Mouse (Mus musculus): Measurements from ENCODE around the gene Wap. TPM values are rescaled to one million over a fixed set of nuclear protein-coding genes. Genes with fewer than 3 reads are reported as not detected.

The Wap gene
- polyA plus RNA-seq, 1 experiment: not detected

- Histone ChIP-seq H3K27ac (replicated peaks; ENCODE audit: low read depth, low read length) (no peak within 1 kb of the TSS), H3K4me1 (ENCODE audit: control insufficient read depth, insufficient read depth, insufficient read length, low read length) (no peaks in the 10 kb centered on the region; the same call in 1 of the 2 replicates), H3K4me3 (ENCODE audit: insufficient read depth, low read depth, low read length) (peak within 1 kb of the TSS; percentile 33)
Measured at GRCm38 (mm10) chr11:6605491-6606399, 32.7 kb downstream of the Wap start, which contains the start of gene Nacad. Gene Nacad, minus strand, starts transcription at chr11:6606053.

GRCm38 (mm10) chr11:6605021-6605481 is 33.4 kb downstream of the Wap start:
- no peak overlapping the region for H3K27ac ChIP-seq (replicated peaks; ENCODE audit: low read depth, low read length)
- no peaks in the 10 kb centered on the region; the same call in 1 of the 2 replicates for H3K4me1 ChIP-seq (ENCODE audit: control insufficient read depth, insufficient read depth, insufficient read length, low read length)
- H3K4me3 ChIP-seq (ENCODE audit: insufficient read depth, low read depth, low read length): peak overlapping the region; percentile 33

- Histone ChIP-seq H3K4me1 (ENCODE audit: control insufficient read depth, insufficient read depth, insufficient read length, low read length) (no peaks in the 10 kb centered on the region; the same call in 1 of the 2 replicates), H3K4me3 (ENCODE audit: insufficient read depth, low read depth, low read length) (no peak overlapping the region), H3K27ac (replicated peaks; ENCODE audit: low read depth, low read length) (no peak overlapping the region)
Measured at GRCm38 (mm10) chr11:6604604-6604936, 33.9 kb downstream of the Wap start.

- Histone ChIP-seq H3K27ac (replicated peaks; ENCODE audit: low read depth, low read length) (no peak overlapping the region), H3K4me1 (ENCODE audit: control insufficient read depth, insufficient read depth, insufficient read length, low read length) (no peaks in the 10 kb centered on the region; the same call in 1 of the 2 replicates), H3K4me3 (ENCODE audit: insufficient read depth, low read depth, low read length) (no peak overlapping the region; the same call in 1 of the 2 replicates)
Measured at GRCm38 (mm10) chr11:6603887-6604603, 34.4 kb downstream of the Wap start.

- Histone ChIP-seq H3K4me1 (ENCODE audit: control insufficient read depth, insufficient read depth, insufficient read length, low read length) (no peaks in the 10 kb centered on the region; the same call in 1 of the 2 replicates), H3K27ac (replicated peaks; ENCODE audit: low read depth, low read length) (no peak overlapping the region), H3K4me3 (ENCODE audit: insufficient read depth, low read depth, low read length) (no peak overlapping the region)
Measured at GRCm38 (mm10) chr11:6603224-6603623, 35.2 kb downstream of the Wap start.

GRCm38 (mm10) chr11:6602662-6603061 is 35.8 kb downstream of the Wap start:
- Histone ChIP-seq H3K4me1 (ENCODE audit: control insufficient read depth, insufficient read depth, insufficient read length, low read length) (no peaks in the 10 kb centered on the region; the same call in 1 of the 2 replicates), H3K4me3 (ENCODE audit: insufficient read depth, low read depth, low read length) (no peak overlapping the region), H3K27ac (replicated peaks; ENCODE audit: low read depth, low read length) (no peak overlapping the region)

GRCm38 (mm10) chr11:6601649-6602480 is 36.6 kb downstream of the Wap start:
- Histone ChIP-seq H3K4me1 (ENCODE audit: control insufficient read depth, insufficient read depth, insufficient read length, low read length) (no peaks in the 10 kb centered on the region; the same call in 1 of the 2 replicates), H3K27ac (replicated peaks; ENCODE audit: low read depth, low read length) (no peak overlapping the region), H3K4me3 (ENCODE audit: insufficient read depth, low read depth, low read length) (no peak overlapping the region)

- Histone ChIP-seq H3K4me1 (ENCODE audit: control insufficient read depth, insufficient read depth, insufficient read length, low read length) (no peaks in the 10 kb centered on the region; the same call in 1 of the 2 replicates), H3K4me3 (ENCODE audit: insufficient read depth, low read depth, low read length) (no peak overlapping the region)
Measured at GRCm38 (mm10) chr11:6600284-6600944, 38.0 kb downstream of the Wap start.

GRCm38 (mm10) chr11:6599831-6600230 is 38.6 kb downstream of the Wap start:
- no peaks in the 10 kb centered on the region; the same call in 1 of the 2 replicates for H3K4me1 ChIP-seq (ENCODE audit: control insufficient read depth, insufficient read depth, insufficient read length, low read length)
- no peak overlapping the region for H3K27ac ChIP-seq (replicated peaks; ENCODE audit: low read depth, low read length)
- no peak overlapping the region for H3K4me3 ChIP-seq (ENCODE audit: insufficient read depth, low read depth, low read length)

More at GRCm38 (mm10) chr11:6600284-6600944, 38.0 kb downstream of the Wap start:
- no peak overlapping the region for H3K27ac ChIP-seq (replicated peaks; ENCODE audit: low read depth, low read length)

GRCm38 (mm10) chr11:6599011-6599681 is 39.3 kb downstream of the Wap start:
- no peak overlapping the region for H3K4me3 ChIP-seq (ENCODE audit: insufficient read depth, low read depth, low read length)
- no peak overlapping the region for H3K27ac ChIP-seq (replicated peaks; ENCODE audit: low read depth, low read length)
- no peaks in the 10 kb centered on the region; the same call in 1 of the 2 replicates for H3K4me1 ChIP-seq (ENCODE audit: control insufficient read depth, insufficient read depth, insufficient read length, low read length)

GRCm38 (mm10) chr11:6598191-6598889 is 40.1 kb downstream of the Wap start:
- H3K4me3 ChIP-seq (ENCODE audit: insufficient read depth, low read depth, low read length): no peak overlapping the region
- H3K4me1 ChIP-seq (ENCODE audit: control insufficient read depth, insufficient read depth, insufficient read length, low read length): no peaks in the 10 kb centered on the region
- no peak overlapping the region for H3K27ac ChIP-seq (replicated peaks; ENCODE audit: low read depth, low read length)

GRCm38 (mm10) chr11:6597523-6597922 is 40.9 kb downstream of the Wap start:
- no peak overlapping the region for H3K27ac ChIP-seq (replicated peaks; ENCODE audit: low read depth, low read length)
- no peak overlapping the region for H3K4me3 ChIP-seq (ENCODE audit: insufficient read depth, low read depth, low read length)

GRCm38 (mm10) chr11:6596616-6597015 is 41.8 kb downstream of the Wap start:
- H3K4me3 ChIP-seq (ENCODE audit: insufficient read depth, low read depth, low read length): no peak overlapping the region
- H3K27ac ChIP-seq (replicated peaks; ENCODE audit: low read depth, low read length): no peak overlapping the region
- no peaks in the 10 kb centered on the region for H3K4me1 ChIP-seq (ENCODE audit: control insufficient read depth, insufficient read depth, insufficient read length, low read length)

More at GRCm38 (mm10) chr11:6597523-6597922, 40.9 kb downstream of the Wap start:
- H3K4me1 ChIP-seq (ENCODE audit: control insufficient read depth, insufficient read depth, insufficient read length, low read length): no peaks in the 10 kb centered on the region

All from brown adipose tissue, adult 24 weeks (tissue).